Comparison of ENCODE assay signal across 27 mouse cellular contexts in the genomic region with DNA sequence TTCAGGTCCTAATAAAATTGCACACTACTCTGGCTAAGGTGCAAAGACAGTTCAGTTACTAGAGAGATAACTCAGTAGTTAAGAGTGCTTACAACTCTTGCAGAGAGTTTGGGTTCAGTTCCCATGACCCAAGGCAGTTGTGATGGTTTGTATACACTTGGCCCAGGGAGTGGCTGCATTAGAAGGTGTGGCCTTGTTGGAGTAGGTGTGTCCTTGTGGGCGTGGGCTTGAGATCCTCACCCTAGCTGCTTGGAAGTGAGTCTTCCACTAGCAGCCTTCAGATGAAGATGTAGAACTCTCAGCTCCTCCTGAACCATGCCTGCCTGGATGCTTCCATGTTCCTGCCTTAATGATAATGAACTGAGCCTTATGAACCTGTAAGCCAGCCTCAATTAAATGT. TPM values are rescaled to one million over a fixed set of nuclear protein-coding genes. Genes with fewer than 3 reads are reported as not detected.
DNase-seq lines count a peak whose midpoint lies in the region; ATAC-seq lines count a peak whose summit lies in the region.
"Had no signal": no experiment of that assay in that cellular context is flagged by ENCODE, and none has a peak within 500 bp of the region (broad histone marks: within the 10 kb centered on the region; RNA-seq: fewer than 3 reads in every experiment).

No protein-coding gene starts in this region.

- H3K36me3 ChIP-seq in liver, embryonic 13.5 days: no peaks in the 10 kb centered on the region
- H3K36me3 ChIP-seq in midbrain, embryonic 13.5 days: no peaks in the 10 kb centered on the region
- no peaks in the 10 kb centered on the region for H3K36me3 ChIP-seq in midbrain, embryonic 15.5 days (replicated peaks)
- H3K36me3 ChIP-seq: embryonic facial prominence, embryonic 10.5 days; heart, embryonic 12.5 days; hindbrain, embryonic 10.5 days; kidney, embryonic 15.5 days; limb, embryonic 10.5 days; midbrain, embryonic 10.5 days; neural tube, embryonic 15.5 days had no signal

- 0 out of 2 replicates have a peak overlapping the region, but pooled peaks have one; percentile 18 for H3K27ac ChIP-seq in liver, embryonic 13.5 days
- no peak overlapping the region for H3K27ac ChIP-seq in midbrain, embryonic 13.5 days
- no peak overlapping the region for H3K27ac ChIP-seq in midbrain, embryonic 15.5 days
- H3K27ac ChIP-seq: embryonic facial prominence, embryonic 10.5 days; forebrain, embryonic 13.5 days; hindbrain, embryonic 10.5 days; kidney, embryonic 15.5 days; limb, embryonic 10.5 days; midbrain, embryonic 10.5 days; neural tube, embryonic 15.5 days had no signal

- ATAC-seq in liver, embryonic 13.5 days (ENCODE audit: low read depth): peak; percentile 41
- ATAC-seq in midbrain, embryonic 13.5 days: no peak
- ATAC-seq in midbrain, embryonic 15.5 days (replicated peaks): no peak
- ATAC-seq: forebrain, embryonic 13.5 days; lung, postnatal 0 days had no signal

- intact Hi-C loops in left cerebral cortex, postnatal 36 days (cut with DNase I): no loop called here

- 0 out of 2 replicates have a peak overlapping the region, but pooled peaks have one; percentile 18 for H3K4me3 ChIP-seq in liver, embryonic 13.5 days (replicated peaks)
- H3K4me3 ChIP-seq in midbrain, embryonic 13.5 days (replicated peaks): no peak overlapping the region
- no peak overlapping the region for H3K4me3 ChIP-seq in midbrain, embryonic 15.5 days
- H3K4me3 ChIP-seq: embryonic facial prominence, embryonic 10.5 days; forebrain, embryonic 13.5 days; heart, embryonic 12.5 days; hindbrain, embryonic 10.5 days; kidney, embryonic 15.5 days; limb, embryonic 10.5 days; midbrain, embryonic 10.5 days; neural tube, embryonic 15.5 days had no signal

- WGBS in liver, embryonic 13.5 days (ENCODE audit: insufficient replicate concordance): 23% methylated on average over 1 of the region's 1 CpGs
- WGBS in midbrain, embryonic 13.5 days: 58% methylated on average over 1 of the region's 1 CpGs
- WGBS in midbrain, embryonic 15.5 days: 69% methylated on average over 1 of the region's 1 CpGs

- H3K4me2 ChIP-seq in liver, embryonic 13.5 days: peak overlapping the region; percentile 32
- H3K4me2 ChIP-seq in midbrain, embryonic 13.5 days (replicated peaks): no peak overlapping the region
- H3K4me2 ChIP-seq in midbrain, embryonic 15.5 days: no peak overlapping the region
- H3K4me2 ChIP-seq: forebrain, embryonic 13.5 days; heart, embryonic 12.5 days; kidney, embryonic 15.5 days; neural tube, embryonic 15.5 days had no signal

- H3K27me3 ChIP-seq in liver, embryonic 13.5 days: no peaks in the 10 kb centered on the region
- no peaks in the 10 kb centered on the region; the same call in 1 of the 2 replicates for H3K27me3 ChIP-seq in midbrain, embryonic 13.5 days
- H3K27me3 ChIP-seq in midbrain, embryonic 15.5 days (replicated peaks): no peaks in the 10 kb centered on the region
- H3K27me3 ChIP-seq: forebrain, embryonic 13.5 days had no signal

- no peak overlapping the region for H3K9ac ChIP-seq in liver, embryonic 13.5 days
- no peak overlapping the region for H3K9ac ChIP-seq in midbrain, embryonic 13.5 days (replicated peaks)
- no peak overlapping the region for H3K9ac ChIP-seq in midbrain, embryonic 15.5 days
- H3K9ac ChIP-seq: forebrain, embryonic 13.5 days; heart, embryonic 12.5 days; kidney, embryonic 15.5 days; neural tube, embryonic 15.5 days had no signal

- H3K4me1 ChIP-seq in liver, embryonic 13.5 days (replicated peaks): peaks cover 25% of the 10 kb centered on the region
- H3K4me1 ChIP-seq in midbrain, embryonic 13.5 days (replicated peaks): peaks cover 5% of the 10 kb centered on the region; the same call in 1 of the 2 replicates
- peaks cover 4% of the 10 kb centered on the region for H3K4me1 ChIP-seq in midbrain, embryonic 15.5 days
- H3K4me1 ChIP-seq: heart, embryonic 12.5 days; limb, embryonic 10.5 days had no signal

- no peaks in the 10 kb centered on the region for H3K9me3 ChIP-seq in liver, embryonic 13.5 days (replicated peaks)
- H3K9me3 ChIP-seq in midbrain, embryonic 13.5 days: no peaks in the 10 kb centered on the region
- no peaks in the 10 kb centered on the region for H3K9me3 ChIP-seq in midbrain, embryonic 15.5 days
- H3K9me3 ChIP-seq: embryonic facial prominence, embryonic 10.5 days; forebrain, embryonic 13.5 days; heart, embryonic 12.5 days; hindbrain, embryonic 10.5 days; kidney, embryonic 15.5 days; limb, embryonic 10.5 days; midbrain, embryonic 10.5 days; neural tube, embryonic 15.5 days had no signal

- DNase-seq in 416B (ENCODE audit: low read depth) (peak; percentile 29), ES-CJ7 (ENCODE audit: low read depth, low spot score) (peak; percentile 28)
- peak; percentile 44 for DNase-seq in c-Kit-positive CD71-positive TER-119-positive erythroid progenitor cells, embryonic 14.5 days (ENCODE audit: low spot score)
- DNase-seq in liver, embryonic 13.5 days: peak; percentile 32
- no peak for DNase-seq in left cerebral cortex, postnatal 36 days (ENCODE audit: low spot score in 2 of 2)
- DNase-seq in gastrocnemius, adult 18-20 months (ENCODE audit: low spot score): no peak
- DNase-seq: adrenal gland, postnatal 25 days; cerebellum, adult 11 months; cerebellum, postnatal 10 days; heart, postnatal 10 days; kidney, adult 11 months; kidney, postnatal 36 days; right cerebral cortex, adult 18-20 months; right cerebral cortex, postnatal 4 days; thymus, adult 18-20 months; thymus, postnatal 36 days had no signal

RNA-seq across cellular contexts. Expression of gene Phf8, which starts 2.3 kb away (rescaled TPM):
- polyA plus RNA-seq in liver, embryonic 13.5 days (2015; fragmentation: Nextera tagmentation; extraction: Ambion mirVana): 6.2 and 7.1 TPM in 2 replicates
- polyA plus RNA-seq in midbrain, embryonic 13.5 days (2015; fragmentation: Nextera tagmentation; extraction: Ambion mirVana): 25.3 and 26.7 TPM in 2 replicates
- total RNA-seq in left cerebral cortex, postnatal 36 days (2021): 10 to 100 TPM; 25.0 to 35.9 TPM
- total RNA-seq in gastrocnemius, adult 18-20 months (2021): 1 to 10 TPM; 8.8 to 9.3 TPM
- 19.8 and 25.5 TPM in 2 replicates for polyA plus RNA-seq in midbrain, embryonic 15.5 days (2015; fragmentation: Nextera tagmentation; extraction: Ambion mirVana)

Comparison
In these comparisons a context has a peak if more than half of its experiments do, and no peak if none do; other contexts are left out.
1. DNase-seq: peak in 416B (single experiment), ES-CJ7 (single experiment), c-Kit-positive CD71-positive TER-119-positive erythroid progenitor cells, embryonic 14.5 days (single experiment) and liver, embryonic 13.5 days (single experiment); none in left cerebral cortex, postnatal 36 days (0 of 2) and gastrocnemius, adult 18-20 months (single experiment).